Mouse (Mus musculus) hindbrain, embryonic 10.5 days (tissue): ENCODE measurements around the gene Nrg3. TPM values are rescaled to one million over a fixed set of nuclear protein-coding genes. Genes with fewer than 3 reads are reported as not detected.
A peak's percentile ranks its signal among the peaks of the same experiment; 100 is the strongest.
"Not testable (repeated sequence)": the region's sequence is repeated elsewhere in the genome, so short reads cannot be mapped to it uniquely, and the experiment has no call there.

Source experiments
- DNase-seq: peaks from one replicate; pipeline ENCODE4 v3.0.0-alpha.2; 2017; ENCODE audit warnings: low spot score
- H3K27ac ChIP-seq: fragments of 300-500 bp; sonication (generic); 2 replicates; pipeline ENCODE4 v1.5.1; 2016; ENCODE audit warnings: mild to moderate bottlenecking, moderate library complexity
- H3K27me3 ChIP-seq: fragments of 300-500 bp; sonication (generic); 2 replicates; pipeline ENCODE4 v1.6.1; 2016; ENCODE audit warnings: mild to moderate bottlenecking; ENCODE audit not compliant: poor library complexity, insufficient read depth, severe bottlenecking
- H3K36me3 ChIP-seq: fragments of 300-500 bp; sonication (generic); 2 replicates; pipeline ENCODE4 v1.6.1; 2016; ENCODE audit warnings: mild to moderate bottlenecking, moderate library complexity
- H3K4me1 ChIP-seq: fragments of 300-500 bp; sonication (generic); replicated peaks from 2 replicates; pipeline ENCODE4 v1.6.1; 2016; ENCODE audit warnings: mild to moderate bottlenecking
- H3K4me3 ChIP-seq: fragments of 300-500 bp; sonication (generic); 2 replicates; pipeline ENCODE4 v1.5.1; 2016; ENCODE audit warnings: mild to moderate bottlenecking, moderate library complexity
- H3K9me3 ChIP-seq: fragments of 300-500 bp; sonication (generic); 2 replicates; pipeline ENCODE4 v1.6.1; 2016; ENCODE audit warnings: mild to moderate bottlenecking, moderate library complexity
- WGBS: fragments of 180-500 bp; shearing (Covaris S2); methylation state at CpG from one replicate; pipeline ENCODE4 v1.1.7; 2016; 5-methylcytosine and 5-hydroxymethylcytosine counted together
- polyA plus RNA-seq: library from polyadenylated mRNA; unstranded; fragments of >200 nt; fragmentation: Nextera tagmentation; extraction: Ambion mirVana; gene quantifications from 2 replicates; pipeline ENCODE4 v1.2.1, GENCODE M21; 2016

Nrg3 gene
- polyA plus RNA-seq, 1 experiment from 2014 or later, result 1.5 TPM

GRCm38 (mm10) chr14:38494970-38495369, 977.9 kb downstream of the Nrg3 start:
- Histone ChIP-seq H3K27ac (no peak overlapping the region), H3K4me1 (no peaks in the 10 kb centered on the region), H3K4me3 (no peak overlapping the region), H3K27me3 (no peaks in the 10 kb centered on the region), H3K36me3 (no peaks in the 10 kb centered on the region), H3K9me3 (no peaks in the 10 kb centered on the region)
- WGBS, result 63% methylated on average over 1 of the region's 1 CpGs
- no peak for DNase-seq

DNA sequence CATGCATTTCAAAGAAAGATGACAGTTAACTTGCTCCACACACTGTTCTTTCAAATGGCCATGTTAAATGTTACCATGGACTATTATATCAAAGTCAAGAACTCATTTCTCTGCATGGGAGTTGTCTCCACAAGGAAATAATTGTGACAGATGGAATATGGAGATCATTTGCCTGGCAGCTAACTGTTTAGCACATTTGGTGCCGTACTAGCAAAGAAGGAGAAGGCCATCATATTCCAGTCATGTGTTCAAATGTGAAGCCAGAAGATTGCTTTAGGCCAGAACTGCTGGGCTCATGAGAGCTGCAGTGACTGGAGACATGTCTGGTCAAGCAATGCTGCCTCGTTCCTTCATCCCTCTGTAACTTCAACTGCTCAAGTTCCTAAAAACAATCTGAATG, 1025.8 kb downstream of the Nrg3 start:
- no peak for DNase-seq
- WGBS, result 89% methylated on average over 2 of the region's 2 CpGs

GRCm38 (mm10) chr14:38444788-38445187, 1028.1 kb downstream of the Nrg3 start:
- H3K4me3 ChIP-seq, result no peak overlapping the region
- no peaks in the 10 kb centered on the region for H3K27me3 ChIP-seq
- no peaks in the 10 kb centered on the region for H3K9me3 ChIP-seq
- H3K36me3 ChIP-seq, result no peaks in the 10 kb centered on the region
- no peak overlapping the region for H3K27ac ChIP-seq
- H3K4me1 ChIP-seq, result no peaks in the 10 kb centered on the region
- no peak for DNase-seq
- WGBS, result 91% methylated on average over 2 of the region's 2 CpGs

More for the DNA sequence above, 1025.8 kb downstream of the Nrg3 start:
- H3K9me3 ChIP-seq, result no peaks in the 10 kb centered on the region
- H3K36me3 ChIP-seq, result no peaks in the 10 kb centered on the region
- no peak overlapping the region for H3K4me3 ChIP-seq
- no peaks in the 10 kb centered on the region for H3K4me1 ChIP-seq
- H3K27me3 ChIP-seq, result no peaks in the 10 kb centered on the region
- H3K27ac ChIP-seq, result no peak overlapping the region

- H3K27ac ChIP-seq, result no peak overlapping the region
Observed at GRCm38 (mm10) chr14:38433793-38434589, 1038.9 kb downstream of the Nrg3 start.

GRCm38 (mm10) chr14:38374660-38375059, 1098.2 kb downstream of the Nrg3 start:
- no peak overlapping the region for H3K4me3 ChIP-seq
- no peaks in the 10 kb centered on the region for H3K27me3 ChIP-seq
- no peaks in the 10 kb centered on the region for H3K36me3 ChIP-seq
- DNase-seq, result no peak
- no peaks in the 10 kb centered on the region for H3K9me3 ChIP-seq
- no peak overlapping the region for H3K27ac ChIP-seq
- no peaks in the 10 kb centered on the region for H3K4me1 ChIP-seq

More at GRCm38 (mm10) chr14:38433793-38434589, 1038.9 kb downstream of the Nrg3 start:
- Histone ChIP-seq H3K36me3 (no peaks in the 10 kb centered on the region), H3K27me3 (no peaks in the 10 kb centered on the region), H3K9me3 (no peaks in the 10 kb centered on the region), H3K4me1 (no peaks in the 10 kb centered on the region), H3K4me3 (no peak overlapping the region)
- WGBS, result 81% methylated on average over 6 of the region's 6 CpGs
- no peak for DNase-seq

DNA sequence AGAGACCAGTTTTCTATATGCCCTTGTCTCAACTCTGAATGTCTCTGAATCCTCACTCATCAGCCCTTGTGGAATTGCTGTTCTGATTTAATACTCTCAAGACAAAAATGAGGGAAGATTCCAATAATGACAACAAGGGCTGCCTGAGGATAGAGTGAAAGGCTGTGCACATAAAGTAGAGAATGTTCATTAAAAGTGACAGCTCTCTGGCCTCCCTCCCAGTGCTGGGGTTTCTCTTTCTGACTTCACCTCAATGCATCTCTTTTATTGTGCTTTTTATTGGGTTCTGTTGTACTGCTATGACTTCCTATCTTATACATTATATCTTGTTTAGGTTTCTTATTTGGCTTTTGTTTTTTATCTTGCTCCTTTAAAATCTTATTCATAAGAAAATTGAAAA, 1131.9 kb downstream of the Nrg3 start:
- H3K36me3 ChIP-seq, result no peaks in the 10 kb centered on the region
- no peak for DNase-seq
- no peaks in the 10 kb centered on the region for H3K27me3 ChIP-seq
- no peak overlapping the region for H3K27ac ChIP-seq
- H3K9me3 ChIP-seq, result no peaks in the 10 kb centered on the region
- H3K4me1 ChIP-seq, result no peaks in the 10 kb centered on the region
- H3K4me3 ChIP-seq, result no peak overlapping the region

DNA sequence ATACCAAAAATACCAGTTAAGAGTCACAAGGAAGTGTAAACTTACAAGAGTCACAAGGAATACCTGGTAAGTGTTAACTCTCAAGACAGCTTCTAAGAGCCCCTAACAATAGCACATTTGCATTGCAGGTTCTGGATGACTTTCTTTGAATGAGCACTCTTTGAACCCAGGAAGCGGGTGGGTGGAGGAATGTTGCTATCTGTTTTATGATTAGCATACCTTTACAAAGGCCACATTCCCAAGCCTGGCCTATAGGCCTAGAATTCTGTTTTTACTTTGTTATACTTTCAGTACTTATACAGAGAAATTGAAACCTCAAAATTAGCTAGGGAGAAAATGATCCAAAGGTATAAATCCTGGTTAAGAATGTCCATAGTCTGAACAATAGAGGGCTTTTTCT, 1150.0 kb downstream of the Nrg3 start:
- not testable (repeated sequence) for H3K36me3 ChIP-seq, DNase-seq, H3K4me1 ChIP-seq, H3K27ac ChIP-seq, H3K27me3 ChIP-seq, H3K4me3 ChIP-seq, H3K9me3 ChIP-seq
- 55% methylated on average over 1 of the region's 1 CpGs for WGBS

GRCm38 (mm10) chr14:38320619-38321340, 1152.1 kb downstream of the Nrg3 start:
- H3K27ac ChIP-seq, result no peak overlapping the region
- no peak overlapping the region for H3K4me3 ChIP-seq
- no peaks in the 10 kb centered on the region for H3K27me3 ChIP-seq
- H3K36me3 ChIP-seq, result no peaks in the 10 kb centered on the region
- H3K9me3 ChIP-seq, result 0 out of 2 replicates have a peak, but pooled peaks cover 2% of the 10 kb centered on the region
- DNase-seq, result peak; percentile 5
- H3K4me1 ChIP-seq, result peaks cover 10% of the 10 kb centered on the region; the same call in 1 of the 2 replicates
- 94% methylated on average over 1 of the region's 1 CpGs for WGBS
